Comparison of ENCODE assay signal across 13 mouse cellular contexts in the genomic region with DNA sequence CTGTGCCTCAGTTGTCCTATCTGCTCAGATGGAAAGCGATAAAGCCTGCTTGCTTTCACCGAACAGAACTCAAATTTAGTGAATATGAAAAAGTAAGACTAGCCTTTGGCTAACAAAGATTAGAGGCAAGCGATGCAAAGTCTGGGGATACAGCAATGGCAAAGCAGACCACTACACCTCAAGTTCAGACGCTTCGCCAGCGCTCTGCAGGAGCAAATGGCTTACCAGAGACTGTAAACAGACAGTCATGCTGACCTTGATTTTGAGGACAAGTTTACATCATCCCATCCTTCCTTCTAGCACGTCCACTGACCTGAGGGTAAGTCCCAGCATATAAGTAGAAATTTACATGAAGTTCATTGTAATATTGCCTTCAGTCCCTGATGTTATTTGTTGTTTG.
"Had no signal": no experiment of that assay in that cellular context is flagged by ENCODE, and none has a peak within 500 bp of the region (broad histone marks: within the 10 kb centered on the region; RNA-seq: fewer than 3 reads in every experiment).

No protein-coding gene starts in this region.

- DNase-seq: lung, adult 18-20 months; lung, embryonic 14.5 days; lung, postnatal 10 days; lung, postnatal 4 days; midbrain, embryonic 14.5 days; retina, postnatal 1 day; right cerebral cortex, adult 18-20 months; right cerebral cortex, postnatal 25 days; right cerebral cortex, postnatal 4 days; spleen, adult 18-20 months; thymus, adult 18-20 months; thymus, postnatal 14 days; thymus, postnatal 36 days had no signal
